Mouse (Mus musculus) spleen, adult 2 months (tissue): ENCODE measurements around the gene Gpr15. TPM values are rescaled to one million over a fixed set of nuclear protein-coding genes. Genes with fewer than 3 reads are reported as not detected.

Experiments
- DNase-seq, 2 experiments: peaks; one replicate each; pipeline versions ENCODE4 v3.0.0 to v3.0.0-alpha.2; 2012 to 2021; ENCODE audit warnings: low spot score in 2 of 2, low read depth in 1 of 2
- H3K27ac ChIP-seq: fragments of 200-500 bp; 2 replicates; pipeline ENCODE4 v1.5.1; 2012; ENCODE audit warnings: low read length, inconsistent platforms; ENCODE audit not compliant: insufficient read depth
- H3K27me3 ChIP-seq: fragments of 200-500 bp; 2 replicates; pipeline ENCODE4 v1.6.1; 2012; ENCODE audit warnings: mild to moderate bottlenecking, moderate library complexity, low read length, inconsistent platforms; ENCODE audit not compliant: control insufficient read depth, insufficient read depth
- H3K36me3 ChIP-seq: fragments of 200-500 bp; 2 replicates; pipeline ENCODE4 v1.6.1; 2012; ENCODE audit warnings: mild to moderate bottlenecking, low read length, inconsistent platforms; ENCODE audit not compliant: control insufficient read depth, insufficient read depth
- H3K4me1 ChIP-seq: fragments of 200-500 bp; 2 replicates; pipeline ENCODE4 v1.6.1; 2011; ENCODE audit warnings: inconsistent platforms; ENCODE audit not compliant: control insufficient read depth, insufficient read depth, insufficient read length
- H3K4me3 ChIP-seq: fragments of 200-500 bp; 2 replicates; pipeline ENCODE4 v1.5.1; 2011; ENCODE audit warnings: mild to moderate bottlenecking, inconsistent platforms; ENCODE audit not compliant: insufficient read depth, insufficient read length; ENCODE audit errors: extremely low read depth
- CTCF ChIP-seq: fragments of 200-500 bp; IDR thresholded peaks from 2 replicates; pipeline ENCODE4 v1.5.1; 2011; ENCODE audit warnings: mild to moderate bottlenecking, inconsistent platforms; ENCODE audit not compliant: insufficient read depth, insufficient read length, insufficient replicate concordance; ENCODE audit errors: extremely low read depth
- POLR2A ChIP-seq: fragments of 200-500 bp; IDR thresholded peaks from 2 replicates; pipeline ENCODE4 v1.6.1; 2011; ENCODE audit warnings: low read depth, low read length, inconsistent platforms
- WGBS: fragments of 180-500 bp; shearing (Covaris S2); methylation state at CpG from one replicate; pipeline ENCODE4 v1.1.7; 2018; 5-methylcytosine and 5-hydroxymethylcytosine counted together
- polyA plus RNA-seq: library from polyadenylated mRNA; depleted of rRNA; stranded (reverse); fragments of >200 nt; gene quantifications from 2 replicates; pipeline ENCODE4 v1.2.3, GENCODE M21; 2012

Gene Gpr15
- polyA plus RNA-seq, 1 experiment: 0.70 TPM

DNA sequence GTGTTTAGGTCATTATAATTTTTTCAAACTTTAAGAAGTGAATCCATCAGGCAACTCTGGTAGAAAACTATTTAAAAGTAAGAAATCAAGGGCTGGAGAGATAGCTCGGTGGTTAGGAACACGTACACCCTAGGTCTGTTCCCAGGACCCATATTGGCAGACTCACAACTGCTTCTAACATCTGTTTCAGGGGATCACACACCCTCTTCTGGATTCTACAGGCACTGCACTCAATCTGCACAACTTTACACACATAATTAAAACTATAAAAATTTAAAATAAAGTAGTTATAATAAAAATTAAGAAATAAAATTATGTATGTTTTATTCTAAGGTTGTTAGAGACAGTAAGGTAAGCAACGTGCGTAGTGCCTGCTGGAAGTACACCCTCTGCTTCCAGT is 19.3 kb upstream of the Gpr15 start:
- no peak for DNase-seq
- H3K4me3 ChIP-seq: no peak overlapping the region
- TF ChIP-seq CTCF (no peak), POLR2A (no peak)

GRCm38 (mm10) chr16:58728176-58728671 is 9.4 kb upstream of the Gpr15 start:
- Histone ChIP-seq H3K4me3 (peak overlapping the region; percentile 74), H3K27ac (peak overlapping the region; percentile 58), H3K4me1 (no peaks in the 10 kb centered on the region), H3K27me3 (no peaks in the 10 kb centered on the region), H3K36me3 (peaks cover 14% of the 10 kb centered on the region)
- no peak for TF ChIP-seq CTCF
- no peak for TF ChIP-seq POLR2A
- DNase-seq: no peak
- WGBS: under 1% methylated on average over 27 of the region's 31 CpGs

More for the DNA sequence above, 19.3 kb upstream of the Gpr15 start:
- Histone ChIP-seq H3K27ac (no peak overlapping the region), H3K27me3 (no peaks in the 10 kb centered on the region), H3K36me3 (no peaks in the 10 kb centered on the region; the same call in none of the 2 replicates), H3K4me1 (no peaks in the 10 kb centered on the region)
- WGBS: 85% methylated on average over 4 of the region's 4 CpGs

GRCm38 (mm10) chr16:58727477-58728131 is 8.7 kb upstream of the Gpr15 start, which contains the start of gene Cldnd1:
Cldnd1 (plus strand) TSS chr16:58727910.
- H3K4me1 ChIP-seq: no peaks in the 10 kb centered on the region
- H3K4me3 ChIP-seq: peak within 1 kb of the TSS; percentile 74
- 4% methylated on average over 33 of the region's 35 CpGs for WGBS
- peak; percentile 89 to 95 for DNase-seq
- H3K27ac ChIP-seq: peak within 1 kb of the TSS; percentile 58
- TF ChIP-seq CTCF (no peak), POLR2A (peak; percentile 17; the same call in 1 of the 2 replicates)
- H3K27me3 ChIP-seq: no peaks in the 10 kb centered on the region
- H3K36me3 ChIP-seq: peaks cover 10% of the 10 kb centered on the region

- 79% methylated on average over 11 of the region's 11 CpGs for WGBS
- no peak overlapping the region for H3K27ac ChIP-seq
These were observed 8.0 kb upstream of the Gpr15 start for GRCm38 (mm10) chr16:58726680-58727476.

GRCm38 (mm10) chr16:58722292-58722691 is 3.4 kb upstream of the Gpr15 start:
- Histone ChIP-seq H3K4me1 (no peaks in the 10 kb centered on the region), H3K4me3 (no peak overlapping the region), H3K36me3 (no peaks in the 10 kb centered on the region), H3K27ac (no peak overlapping the region), H3K27me3 (no peaks in the 10 kb centered on the region)
- WGBS: 81% methylated on average over 2 of the region's 2 CpGs
- TF ChIP-seq POLR2A: no peak
- TF ChIP-seq CTCF: no peak
- DNase-seq: no peak

More at GRCm38 (mm10) chr16:58726680-58727476, 8.0 kb upstream of the Gpr15 start:
- no peak for DNase-seq
- Histone ChIP-seq H3K4me1 (no peaks in the 10 kb centered on the region), H3K36me3 (peaks cover 9% of the 10 kb centered on the region), H3K4me3 (no peak overlapping the region), H3K27me3 (no peaks in the 10 kb centered on the region)
- TF ChIP-seq CTCF (no peak), POLR2A (no peak)

GRCm38 (mm10) chr16:58715018-58715417 is 3.9 kb downstream of the Gpr15 start:
- H3K4me1 ChIP-seq: no peaks in the 10 kb centered on the region; the same call in 1 of the 2 replicates
- no peak overlapping the region for H3K27ac ChIP-seq
- H3K36me3 ChIP-seq: no peaks in the 10 kb centered on the region
- no peaks in the 10 kb centered on the region for H3K27me3 ChIP-seq
- WGBS: 83% methylated on average over 4 of the region's 4 CpGs
- no peak for TF ChIP-seq POLR2A
- no peak for TF ChIP-seq CTCF
- H3K4me3 ChIP-seq: no peak overlapping the region; the same call in 1 of the 2 replicates
- no peak for DNase-seq
